Mouse (Mus musculus): ENCODE data around the gene Samt4. TPM values are rescaled to one million over a fixed set of nuclear protein-coding genes. Genes with fewer than 3 reads are reported as not detected.
"Not testable (repeated sequence)": the region's sequence is repeated elsewhere in the genome, so short reads cannot be mapped to it uniquely, and the experiment has no call there.

The Samt4 gene
- not detected for total RNA-seq (2021)
- long read RNA-seq, experiment 1: 0 reads
- long read RNA-seq, experiment 2: 0 reads

DNA sequence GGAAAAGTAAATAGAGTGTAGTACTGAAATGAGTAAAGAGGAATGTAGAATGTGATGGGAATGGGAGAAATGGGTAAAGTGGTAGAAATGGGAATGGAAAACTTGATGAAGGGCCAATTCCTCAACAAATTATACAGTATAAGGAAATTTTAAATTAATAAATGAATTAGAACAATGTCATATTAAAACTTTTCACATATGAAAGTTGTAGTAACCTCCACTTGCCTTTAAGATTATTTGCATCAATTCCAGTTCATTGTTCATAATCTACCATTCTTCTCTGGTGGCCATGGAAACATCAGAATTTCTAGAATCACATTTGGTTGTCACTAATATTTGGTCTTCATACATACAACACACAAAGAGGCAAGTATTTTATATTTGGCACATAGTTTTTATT lies at the start of gene Samt4:
Gene Samt4, plus strand, starts transcription at position 301 of the 400 bp plus-strand sequence.
- DNase-seq: no peak

DNA sequence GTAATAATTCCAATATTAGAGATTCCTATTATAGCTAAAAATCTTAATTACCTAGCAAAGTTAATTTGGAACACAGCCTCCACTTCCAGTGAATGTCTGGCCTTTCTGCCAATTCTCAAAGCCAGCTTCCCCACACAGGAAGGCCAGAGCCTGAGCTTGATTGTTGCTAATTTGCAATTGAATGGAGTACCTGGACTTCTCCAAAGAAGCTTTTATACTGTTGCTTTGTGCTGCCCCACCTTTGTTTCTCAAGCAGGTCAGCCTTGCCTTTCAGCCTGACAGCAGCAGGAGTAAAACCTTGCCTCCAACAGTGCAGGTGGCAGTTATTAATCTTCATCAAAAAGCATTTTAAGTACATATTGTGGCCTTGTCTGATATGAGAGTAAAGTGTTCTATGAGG lies 38.1 kb upstream of the Samt4 start:
- not testable (repeated sequence) for DNase-seq

DNA sequence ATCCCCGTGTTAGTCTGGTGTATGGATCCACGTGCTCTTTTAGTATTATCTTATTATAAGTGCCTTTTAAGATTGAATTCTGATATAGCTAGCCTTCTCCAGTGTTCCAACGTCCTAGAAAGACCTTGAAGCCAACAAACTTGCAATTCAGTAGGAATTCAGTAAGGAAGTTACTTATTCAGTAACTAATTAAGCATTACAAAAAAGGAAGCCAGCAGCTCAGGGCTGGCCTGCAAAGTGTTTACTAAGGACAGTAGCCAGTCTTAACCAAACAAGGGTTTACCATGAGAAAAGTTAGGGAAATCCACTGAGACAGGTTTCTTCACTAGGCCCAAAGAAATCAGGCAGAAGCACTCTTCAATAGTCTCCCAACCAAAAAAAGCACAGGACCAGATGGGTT lies 13.4 kb upstream of the Samt4 start:
- not testable (repeated sequence) for DNase-seq

Other genes starting within 250 kb of the Samt4 start
- not detected for gene 4930524N10Rik, start 138.6 kb upstream of the Samt4 start, total RNA-seq (2021)
- not detected for gene Samt2, start 97.4 kb downstream of the Samt4 start, total RNA-seq (2021)